Mouse (Mus musculus) induced T-regulatory cell, adult 2 months (primary cell): ENCODE data around the gene Sumf1.
A peak's percentile ranks its signal among the peaks of the same experiment; 100 is the strongest.

Experiments
- DNase-seq: peaks from one replicate; pipeline ENCODE4 v3.0.0-alpha.2; 2012; ENCODE audit warnings: low read depth

The Sumf1 gene

DNA sequence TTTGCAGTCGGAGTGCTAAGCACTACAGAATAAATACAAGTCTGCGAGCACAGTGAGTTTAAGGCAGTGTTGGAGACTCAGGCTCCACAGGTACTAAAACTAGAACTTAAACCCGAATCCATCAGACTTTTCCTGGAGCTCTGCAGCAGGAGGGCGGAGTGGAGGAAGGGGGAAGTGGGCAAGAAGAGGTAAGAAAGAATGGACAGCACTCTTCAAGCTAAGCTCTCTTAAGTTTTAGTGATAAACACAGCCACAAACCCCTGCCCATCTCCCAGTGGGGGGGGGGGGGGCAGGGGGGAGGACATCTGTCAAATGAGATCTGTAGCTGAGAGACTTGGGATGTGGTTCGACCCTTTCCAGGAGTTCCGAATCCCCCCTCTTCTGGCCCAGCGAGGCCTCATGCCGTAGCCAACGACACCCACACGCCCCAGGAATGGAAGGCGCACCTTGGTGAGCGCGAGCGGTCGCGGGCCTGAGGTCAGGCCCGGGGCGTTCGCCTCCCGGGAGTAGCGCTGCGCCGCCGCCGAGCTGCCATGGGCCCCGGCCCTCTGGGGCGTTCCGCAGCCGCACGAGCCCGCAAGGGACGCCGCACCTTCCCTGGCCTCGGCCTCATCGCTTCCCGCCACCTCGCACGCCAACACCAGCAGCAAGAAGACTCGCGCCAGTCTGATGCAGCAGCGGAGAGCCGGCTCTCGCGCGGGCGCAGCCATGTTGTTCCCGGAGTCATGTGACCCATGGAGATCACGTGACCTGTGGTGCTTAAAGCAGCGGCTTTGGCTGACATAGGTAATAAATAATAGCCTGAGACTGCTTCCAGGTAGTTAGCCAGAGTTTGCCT lies at the start of gene Sumf1:
Gene Sumf1 (minus strand): TSS at position 736 of the 838 bp plus-strand sequence.
- peak; percentile 92 for DNase-seq

GRCm38 (mm10) chr6:108234536-108234935 lies 49.2 kb upstream of the Sumf1 start:
- DNase-seq: no peak

DNA sequence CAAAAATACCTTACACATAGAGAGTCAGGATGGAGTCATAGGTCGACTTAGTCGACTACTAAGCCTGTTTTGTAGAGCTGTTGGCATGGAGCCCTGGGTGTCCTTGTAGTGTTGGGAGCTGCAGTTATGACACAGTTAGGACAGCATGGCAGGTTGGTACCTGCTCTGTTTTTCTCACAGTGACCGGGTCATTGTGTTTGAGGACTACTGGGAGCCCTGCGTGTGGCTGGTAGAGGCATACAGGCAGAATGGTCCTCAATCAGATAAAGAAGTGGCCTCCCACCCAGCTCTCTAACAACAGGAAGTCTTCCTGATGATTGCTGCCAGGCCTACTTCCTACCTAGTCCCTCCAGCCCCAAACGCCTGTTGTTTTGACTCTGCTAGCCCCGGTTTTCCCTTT lies 47.7 kb upstream of the Sumf1 start:
- DNase-seq: no peak

- no peak for DNase-seq
These were observed 46.7 kb upstream of the Sumf1 start for GRCm38 (mm10) chr6:108231892-108232710.

DNA sequence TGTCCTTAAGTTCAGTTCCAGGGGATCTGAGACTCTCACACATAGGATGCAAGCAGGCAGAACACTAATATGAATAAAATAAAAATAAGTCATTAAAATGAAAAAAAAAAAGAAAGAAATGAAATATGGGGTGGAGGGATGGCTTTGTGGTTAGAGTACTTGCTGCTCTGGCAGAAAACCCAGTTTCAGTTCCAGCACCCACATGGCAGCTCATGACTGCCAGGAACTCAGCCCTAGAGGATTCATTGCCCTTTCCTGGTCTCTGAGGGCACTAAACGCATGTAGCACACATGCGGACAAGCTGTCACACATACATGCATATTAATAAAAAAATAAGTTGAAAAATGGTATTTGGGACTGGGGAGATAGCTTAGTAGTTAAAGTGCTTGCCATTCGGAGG lies 45.2 kb upstream of the Sumf1 start:
- no peak for DNase-seq

GRCm38 (mm10) chr6:108228601-108229000 lies 43.2 kb upstream of the Sumf1 start:
- DNase-seq: no peak

GRCm38 (mm10) chr6:108228048-108228447 lies 42.7 kb upstream of the Sumf1 start:
- DNase-seq: no peak

GRCm38 (mm10) chr6:108227461-108227860 lies 42.1 kb upstream of the Sumf1 start:
- no peak for DNase-seq

GRCm38 (mm10) chr6:108226230-108226629 lies 40.8 kb upstream of the Sumf1 start:
- no peak for DNase-seq

DNA sequence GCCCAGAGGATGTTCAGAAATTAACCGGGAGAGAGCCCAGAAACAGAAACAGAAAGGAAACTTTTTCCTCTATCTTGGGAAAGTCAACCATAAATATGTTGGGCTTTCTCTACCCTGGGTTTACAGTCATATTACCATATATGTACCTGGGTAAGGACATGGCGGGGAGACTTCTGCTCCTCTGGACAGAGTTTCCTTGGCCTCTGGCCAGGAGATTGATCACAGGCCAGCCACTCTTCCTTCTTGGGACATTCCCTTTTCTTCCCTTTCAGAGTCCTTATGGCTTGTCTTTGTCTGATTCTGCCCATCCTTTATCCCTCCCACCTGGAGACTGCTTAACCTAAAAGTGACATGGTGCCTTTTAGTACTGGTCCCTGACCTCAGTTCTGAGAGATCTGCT lies 39.6 kb upstream of the Sumf1 start:
- no peak for DNase-seq

- no peak for DNase-seq
These were observed 39.0 kb upstream of the Sumf1 start for GRCm38 (mm10) chr6:108224361-108224760.

GRCm38 (mm10) chr6:108222875-108223274 lies 37.5 kb upstream of the Sumf1 start:
- no peak for DNase-seq

GRCm38 (mm10) chr6:108222435-108222834 lies 37.1 kb upstream of the Sumf1 start:
- no peak for DNase-seq

- no peak for DNase-seq
These were observed 32.6 kb upstream of the Sumf1 start for GRCm38 (mm10) chr6:108217987-108218386.

DNA sequence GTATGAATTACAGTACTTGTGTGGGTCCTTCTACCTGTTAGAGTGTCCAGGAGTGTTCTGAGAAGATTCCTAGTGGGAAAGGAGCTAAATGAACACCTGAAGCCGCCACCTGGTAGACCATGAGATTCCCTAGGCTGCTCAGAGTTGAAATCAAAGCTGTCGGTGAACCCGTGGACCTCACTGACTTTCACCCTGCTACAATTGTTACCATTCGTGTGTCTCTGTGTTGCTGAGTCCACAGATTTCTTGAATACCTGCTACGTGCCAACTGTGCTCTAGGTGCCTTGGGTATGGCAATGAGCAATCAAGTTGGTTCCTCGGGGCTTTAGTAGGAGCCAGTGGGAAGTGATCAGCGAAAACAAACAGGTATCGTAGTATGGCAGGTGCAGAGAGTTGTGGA lies 31.4 kb upstream of the Sumf1 start:
- DNase-seq: no peak

DNA sequence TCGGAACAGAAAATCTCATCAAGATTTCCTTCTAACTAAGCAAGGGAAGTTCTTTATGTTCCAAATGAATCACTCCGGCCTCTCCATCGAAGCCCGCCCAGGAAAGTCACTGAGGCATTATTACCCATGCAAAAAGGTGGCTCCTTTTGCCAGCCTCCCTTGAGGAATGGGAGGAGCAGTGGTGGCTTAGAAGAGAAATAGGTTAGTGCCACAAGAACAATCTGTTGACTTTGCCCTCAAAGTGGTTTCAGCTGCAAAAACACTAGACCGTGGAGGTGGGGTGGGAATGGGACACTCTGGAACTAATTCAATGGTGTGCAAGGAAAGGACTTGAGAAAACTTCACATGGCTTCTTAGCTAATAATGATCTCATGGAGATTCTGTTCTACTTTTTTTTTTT lies 30.7 kb upstream of the Sumf1 start:
- DNase-seq: no peak

GRCm38 (mm10) chr6:108214294-108214925 lies 29.0 kb upstream of the Sumf1 start:
- peak; percentile 56 for DNase-seq

DNA sequence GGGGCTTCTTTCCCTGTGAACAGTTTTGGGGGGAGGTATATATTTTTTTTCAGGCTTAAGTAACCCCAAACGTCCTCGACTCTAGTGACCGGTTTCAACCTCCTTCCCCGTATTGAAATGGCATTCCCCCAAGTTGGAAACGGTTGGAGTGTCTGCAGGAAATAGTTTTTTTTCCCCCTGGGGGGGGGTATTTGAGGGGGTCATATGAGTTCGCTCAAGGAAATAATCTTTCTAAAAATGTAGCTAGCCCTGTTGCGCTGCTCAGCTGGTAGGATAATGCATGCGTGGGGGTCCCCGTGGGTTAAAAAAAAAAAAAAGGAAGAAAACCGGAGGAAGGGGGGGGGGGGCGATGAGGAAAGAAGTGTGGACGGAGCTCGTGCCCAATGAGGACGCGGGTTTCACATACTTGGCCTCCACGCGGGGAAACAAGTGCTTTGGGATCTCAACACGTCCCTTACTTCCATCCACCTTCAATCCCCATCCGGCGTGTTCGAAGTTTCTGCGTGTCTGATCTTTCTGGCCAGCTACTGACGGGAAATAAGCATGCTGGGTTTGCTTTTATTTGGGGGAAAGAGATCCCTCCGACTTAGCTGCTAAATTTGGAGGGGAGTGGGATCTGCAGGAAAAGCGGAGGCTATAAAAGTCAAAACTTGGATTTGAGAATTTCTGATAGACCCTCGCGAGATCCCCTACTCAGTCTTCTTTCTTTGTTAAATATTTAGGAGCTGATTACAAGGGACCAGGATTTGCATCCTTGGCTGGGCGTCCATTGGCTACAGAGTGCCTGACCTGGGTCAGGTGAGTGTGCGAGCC lies 28.3 kb upstream of the Sumf1 start:
- DNase-seq: peak; percentile 59

GRCm38 (mm10) chr6:108212881-108213295 lies 27.5 kb upstream of the Sumf1 start, which contains the start of gene Itpr1:
Gene Itpr1 (plus strand): TSS chr6:108213096.
- peak; percentile 99 for DNase-seq

DNA sequence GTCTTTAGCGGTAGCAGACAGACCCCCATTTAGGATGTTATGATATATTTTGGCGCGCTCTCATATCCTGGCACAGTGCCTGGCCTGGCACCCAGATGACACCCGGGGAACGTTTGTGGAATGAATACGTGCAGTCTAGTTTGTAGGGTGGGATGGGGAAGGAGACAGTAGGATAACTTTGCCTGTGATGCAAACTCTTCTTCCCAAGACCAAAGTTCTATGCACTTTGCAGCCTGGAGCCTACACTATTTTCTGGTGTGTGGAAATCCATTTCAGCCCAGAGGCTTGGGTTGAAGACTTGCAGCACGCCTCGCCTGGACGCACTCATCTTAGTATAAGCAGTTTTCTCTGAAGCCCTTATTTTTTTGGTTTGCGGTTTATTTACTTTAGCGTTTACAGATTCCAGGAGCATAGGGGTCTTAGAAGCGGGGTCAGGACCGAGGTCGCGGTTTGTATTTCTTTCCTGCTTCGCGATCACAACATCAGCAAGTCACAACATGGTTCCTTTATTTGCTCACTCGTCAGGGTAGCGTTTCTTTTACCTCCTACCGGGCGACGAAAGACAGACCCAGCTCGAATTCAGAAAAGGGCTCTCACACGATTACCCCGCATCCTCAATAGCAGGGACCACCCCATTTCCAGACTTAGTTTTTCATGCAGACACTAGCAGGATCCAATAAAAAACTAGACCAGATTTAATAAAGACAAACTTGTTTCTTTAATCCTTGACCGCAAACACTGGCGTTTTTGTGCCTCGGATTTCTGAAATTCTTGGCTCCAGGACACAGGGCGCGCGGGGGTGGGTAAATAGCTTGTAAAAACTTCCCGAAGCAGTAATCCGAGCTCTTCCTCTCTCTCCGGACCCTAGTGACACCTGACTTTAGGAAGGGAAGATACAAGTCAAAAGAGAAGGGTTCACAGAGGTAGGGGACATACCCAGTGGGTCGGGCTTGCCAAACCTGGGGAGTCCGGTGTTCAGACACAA lies 26.8 kb upstream of the Sumf1 start:
- DNase-seq: peak; percentile 60
